Mouse (Mus musculus): ENCODE measurements at regions not wholly inside any gene's neighbourhood (a gene's known extent, or its start where the extent isn't known, plus 50 kb on each side); places are given as distances from the start of the nearest gene placed in this dataset.

DNA sequence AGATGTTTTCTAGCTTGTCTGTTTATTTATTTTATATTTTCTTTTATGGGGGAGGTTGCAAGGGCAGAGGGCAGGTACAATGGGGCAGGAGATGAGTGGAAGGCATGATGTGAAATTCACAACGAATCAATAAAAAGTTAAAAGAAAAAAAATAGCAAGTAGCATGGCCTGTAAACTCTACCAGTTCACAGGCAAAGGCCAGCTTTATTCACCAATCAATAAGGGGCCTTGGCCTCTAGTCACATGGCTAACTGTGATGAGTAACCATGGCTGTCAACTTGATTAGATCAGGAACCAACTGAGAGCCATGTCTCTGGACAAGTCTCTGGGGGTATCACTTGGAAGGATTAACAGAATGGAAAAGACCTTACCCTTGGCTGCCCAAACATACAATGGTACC, 304.1 kb upstream of the Hs6st1 start:
- TF ChIP-seq CTCF (IDR thresholded peaks at IDR 0.05; ENCODE audit: borderline replicate concordance, insufficient read depth, low read depth, low read length), result no peak
- TF ChIP-seq POLR2A (IDR thresholded peaks at IDR 0.05; ENCODE audit: borderline replicate concordance, insufficient read depth, low read length), result no peak
